Mouse (Mus musculus): ENCODE measurements around the gene Ap1m2. TPM values are rescaled to one million over a fixed set of nuclear protein-coding genes. Genes with fewer than 3 reads are reported as not detected.
"Not testable (repeated sequence)": the region's sequence is repeated elsewhere in the genome, so short reads cannot be mapped to it uniquely, and the experiment has no call there.

Gene Ap1m2
- polyA plus RNA-seq, 1 experiment: 1.6 TPM

DNA sequence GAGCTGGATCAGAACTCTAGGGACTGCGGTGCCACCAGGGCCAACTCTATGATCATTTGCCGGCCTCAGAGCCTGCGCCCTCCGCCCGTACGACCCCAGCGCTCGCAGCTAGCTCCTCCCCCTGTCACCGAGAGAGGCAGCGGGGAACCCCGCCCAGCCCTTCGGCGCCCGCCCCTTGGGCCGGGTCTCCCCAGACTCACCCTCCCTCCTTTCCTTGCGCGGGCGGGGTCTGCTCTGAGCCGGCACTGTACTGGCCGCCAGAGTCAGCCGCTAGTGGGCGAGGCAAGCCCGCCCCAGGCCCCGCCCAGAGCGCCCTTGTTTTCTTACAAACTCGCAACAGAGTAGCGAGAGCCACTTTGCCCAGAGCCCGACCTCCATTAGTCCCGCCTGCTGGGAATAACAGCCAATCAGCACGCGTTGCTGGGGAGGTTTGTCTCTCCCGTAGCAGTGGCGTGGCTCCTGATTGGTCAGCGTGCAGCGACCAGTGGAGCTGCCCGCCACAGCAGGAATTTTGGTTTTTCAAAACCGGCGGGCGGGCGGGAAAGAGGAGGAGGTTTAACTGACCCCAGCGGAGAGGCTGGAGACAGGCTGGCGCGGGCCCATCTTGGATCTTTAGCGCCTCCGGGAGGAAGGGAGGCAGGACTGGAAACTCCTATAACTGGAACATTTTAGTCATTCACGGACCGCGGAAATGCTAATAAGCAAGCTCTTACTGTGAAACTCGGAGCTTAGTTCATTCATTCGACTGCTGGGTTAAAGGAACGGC, 20.9 kb downstream of the Ap1m2 start, which contains the start of gene Cdkn2d:
Gene Cdkn2d, minus strand, starts transcription at position 386 of the 766 bp plus-strand sequence.
- DNase-seq (ENCODE audit: extremely low spot score in 1 of 2, low spot score in 1 of 2): peak; percentile 99 to 100

DNA sequence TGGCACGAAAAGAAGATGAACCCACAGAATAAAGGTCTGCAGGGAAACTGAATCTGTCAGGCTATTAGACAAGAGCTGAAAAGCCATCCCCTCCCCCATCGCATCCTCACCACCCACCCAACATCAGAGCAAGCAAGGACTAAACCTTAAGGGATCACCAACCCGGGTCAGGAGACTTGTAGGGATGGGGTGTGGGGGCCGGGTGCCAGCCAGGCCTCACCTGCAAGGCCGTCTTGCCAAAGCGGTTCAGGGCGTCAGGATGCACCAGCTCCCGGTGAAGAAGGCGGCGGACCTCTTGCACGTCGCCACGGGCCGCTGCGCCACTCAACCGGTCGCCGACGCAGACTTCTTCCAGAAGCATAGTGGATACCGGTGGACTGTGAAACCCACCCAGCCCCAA, 21.5 kb downstream of the Ap1m2 start:
- DNase-seq (ENCODE audit: extremely low spot score in 1 of 2, low spot score in 1 of 2): no peak

GRCm38 (mm10) chr9:21289337-21289671, 22.8 kb downstream of the Ap1m2 start:
- no peak for DNase-seq (ENCODE audit: extremely low spot score in 1 of 2, low spot score in 1 of 2)

GRCm38 (mm10) chr9:21288404-21289336, 23.5 kb downstream of the Ap1m2 start:
- no peak for DNase-seq (ENCODE audit: extremely low spot score in 1 of 2, low spot score in 1 of 2)

DNA sequence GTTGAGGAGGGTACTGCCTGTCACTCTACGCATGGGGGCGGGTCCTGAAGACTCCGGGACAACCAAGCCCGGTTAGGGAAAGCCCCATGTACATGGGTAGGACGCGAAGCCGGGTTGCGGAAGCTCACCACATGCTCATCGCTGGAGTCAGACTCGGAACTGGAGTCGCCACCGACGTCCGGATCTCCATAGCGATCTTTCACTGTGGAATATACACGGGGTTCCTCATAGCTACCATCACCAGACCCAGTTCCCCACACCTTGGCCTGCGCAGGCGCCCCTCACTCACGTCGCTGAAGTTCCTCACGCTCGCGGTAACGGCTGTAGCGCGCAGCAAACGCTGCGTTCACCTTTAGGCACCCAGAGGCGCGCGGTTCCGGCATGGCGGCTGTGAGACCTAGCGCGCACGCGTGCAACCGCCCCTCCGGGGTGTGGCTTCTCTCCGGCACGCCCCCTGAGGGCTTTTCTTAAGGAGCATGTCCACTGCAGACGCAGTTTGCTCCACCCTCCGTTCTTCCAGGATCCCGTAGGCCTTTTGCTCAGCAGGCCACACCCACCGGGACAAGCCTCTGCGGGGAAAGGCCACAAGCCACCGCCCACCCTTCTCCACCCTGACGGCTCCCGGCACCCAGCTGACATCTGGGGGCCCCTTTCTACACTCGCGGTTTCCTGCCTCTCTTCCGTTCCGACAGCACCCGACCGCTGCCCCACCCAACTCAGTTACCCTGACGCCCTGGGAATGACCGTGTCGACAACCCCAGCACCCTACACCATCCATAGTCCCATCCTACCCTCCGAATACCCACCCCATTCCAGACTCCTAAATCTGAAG, 24.4 kb downstream of the Ap1m2 start, which contains the start of gene Kri1:
Gene Kri1, minus strand, starts transcription at position 399 of the 832 bp plus-strand sequence.
- peak; percentile 96 to 98 for DNase-seq (ENCODE audit: extremely low spot score in 1 of 2, low spot score in 1 of 2)

- no peak for DNase-seq (ENCODE audit: extremely low spot score in 1 of 2, low spot score in 1 of 2)
Observed at GRCm38 (mm10) chr9:21286753-21287152, 25.4 kb downstream of the Ap1m2 start.

GRCm38 (mm10) chr9:21283994-21284393, 28.1 kb downstream of the Ap1m2 start:
- no peak for DNase-seq (ENCODE audit: extremely low spot score in 1 of 2, low spot score in 1 of 2)

DNA sequence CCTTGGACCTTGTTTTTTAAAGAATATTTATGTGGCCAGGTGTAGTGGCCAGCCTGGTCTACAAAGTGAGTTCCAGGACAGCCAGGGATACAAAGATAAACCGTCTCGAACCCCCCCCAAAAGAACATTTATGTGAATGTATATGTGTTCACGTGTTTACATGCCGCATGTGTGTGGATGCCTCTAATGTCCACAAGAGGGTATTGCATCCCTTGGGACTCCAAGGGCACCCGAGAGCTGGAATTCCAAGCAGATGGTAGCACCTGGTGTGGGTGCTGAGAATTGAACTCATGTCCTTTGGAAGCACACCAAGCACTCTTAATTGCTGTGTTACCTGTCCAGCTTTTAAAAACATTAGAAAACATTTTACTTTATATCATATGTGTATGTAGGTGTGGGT, 28.5 kb downstream of the Ap1m2 start:
- DNase-seq (ENCODE audit: extremely low spot score in 1 of 2, low spot score in 1 of 2): no peak

DNA sequence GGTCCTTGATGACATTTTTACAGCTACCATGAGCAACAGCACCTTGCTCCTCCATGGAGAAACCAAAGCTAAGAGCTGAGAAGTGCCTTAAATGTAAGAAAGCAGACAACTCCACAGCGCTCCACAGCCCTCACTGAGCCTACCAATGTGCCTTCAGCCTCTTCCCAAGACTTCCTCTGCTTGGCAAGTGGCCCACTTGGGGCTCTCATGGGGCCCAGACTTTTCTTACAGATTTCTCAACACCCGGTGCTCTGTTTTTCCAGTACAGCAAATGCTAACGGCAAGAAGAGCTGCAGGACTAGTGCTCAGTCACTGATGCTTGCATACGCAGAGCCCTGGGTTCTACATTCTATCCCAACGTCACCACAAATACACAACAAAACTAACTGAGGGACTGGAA, 34.4 kb downstream of the Ap1m2 start:
- DNase-seq (ENCODE audit: extremely low spot score in 1 of 2, low spot score in 1 of 2): no peak

GRCm38 (mm10) chr9:21276307-21276706, 35.8 kb downstream of the Ap1m2 start:
- no peak for DNase-seq (ENCODE audit: extremely low spot score in 1 of 2, low spot score in 1 of 2)

DNA sequence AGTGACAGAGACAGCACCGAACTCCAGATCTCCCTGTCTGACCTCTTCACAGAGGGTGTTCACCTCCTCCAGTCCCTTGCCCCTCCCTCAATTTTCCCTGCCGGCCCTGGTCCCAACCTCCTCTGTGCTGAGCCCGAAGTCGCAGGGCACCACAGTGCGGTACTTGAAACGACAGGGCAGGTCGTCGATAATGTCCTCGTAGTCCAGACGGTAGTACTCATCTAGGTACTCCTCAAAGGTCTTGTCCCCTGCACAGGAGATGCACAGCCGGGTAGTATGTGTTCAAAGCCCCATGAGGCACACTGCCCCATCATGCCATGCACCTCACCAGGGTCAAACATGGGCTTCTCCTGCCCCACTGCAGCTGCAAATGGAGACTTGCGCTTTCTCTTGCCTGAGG, 36.4 kb downstream of the Ap1m2 start:
- no peak for DNase-seq (ENCODE audit: extremely low spot score in 1 of 2, low spot score in 1 of 2)

DNA sequence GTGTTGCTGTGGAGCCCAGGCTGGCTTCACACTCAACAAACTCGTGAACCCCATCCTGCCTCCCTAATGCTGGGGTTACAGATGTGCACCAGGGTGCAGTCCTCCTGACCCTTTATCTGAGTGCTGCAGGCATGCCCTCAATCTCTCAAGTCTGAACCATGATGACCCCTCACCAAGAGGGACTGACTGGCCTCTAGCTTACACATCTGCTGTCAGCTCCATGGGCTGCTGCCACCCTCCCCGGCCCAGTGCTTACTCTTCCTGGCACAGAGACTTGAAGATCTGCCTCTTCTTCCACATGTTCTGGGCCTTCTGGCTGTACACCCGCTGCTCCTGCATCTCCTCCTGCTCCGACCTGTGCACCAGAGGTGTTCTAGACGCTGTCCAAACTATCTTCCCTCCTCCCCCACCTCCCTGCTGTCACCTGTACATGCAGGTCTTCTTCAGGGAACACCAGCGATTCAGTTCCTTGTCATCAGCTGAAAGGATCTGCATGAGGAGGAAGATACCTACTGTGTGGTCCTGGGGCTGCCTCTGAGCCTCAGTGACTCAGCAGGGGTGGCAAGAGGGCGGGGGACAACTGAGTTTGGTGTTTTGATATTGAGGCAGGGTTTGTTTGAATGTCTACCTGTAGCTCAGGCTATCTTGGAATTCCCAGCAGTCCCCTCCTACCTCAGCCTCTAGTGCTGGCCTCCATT, 37.0 kb downstream of the Ap1m2 start:
- no peak for DNase-seq (ENCODE audit: extremely low spot score in 1 of 2, low spot score in 1 of 2)

- no peak for DNase-seq (ENCODE audit: extremely low spot score in 1 of 2, low spot score in 1 of 2)
Observed at GRCm38 (mm10) chr9:21274336-21274735, 37.8 kb downstream of the Ap1m2 start.

- no peak for DNase-seq (ENCODE audit: extremely low spot score in 1 of 2, low spot score in 1 of 2)
Observed at GRCm38 (mm10) chr9:21273520-21274228, 38.5 kb downstream of the Ap1m2 start.

DNA sequence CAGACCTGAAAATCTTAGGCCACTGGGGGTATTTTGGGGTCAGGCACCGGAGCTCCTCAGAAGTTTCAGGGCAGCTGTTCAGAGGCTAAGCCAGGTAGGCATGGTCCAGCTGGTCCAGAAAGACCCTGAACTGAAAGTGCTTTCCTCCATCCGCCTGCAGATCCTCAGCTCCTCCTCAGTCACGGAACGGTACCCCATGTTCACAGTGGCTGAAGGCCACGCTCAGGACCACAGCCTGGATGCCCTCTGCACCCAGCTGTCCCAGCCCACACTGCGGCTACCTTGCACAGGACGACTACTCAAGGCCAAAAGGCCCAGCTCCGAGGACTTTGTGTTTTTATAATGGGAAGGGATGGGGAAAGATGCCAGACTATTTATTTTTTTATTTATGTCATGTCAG, 39.0 kb downstream of the Ap1m2 start:
- no peak for DNase-seq (ENCODE audit: extremely low spot score in 1 of 2, low spot score in 1 of 2)

- DNase-seq (ENCODE audit: extremely low spot score in 1 of 2, low spot score in 1 of 2): no peak
Observed at GRCm38 (mm10) chr9:21272391-21272790, 39.7 kb downstream of the Ap1m2 start.

DNA sequence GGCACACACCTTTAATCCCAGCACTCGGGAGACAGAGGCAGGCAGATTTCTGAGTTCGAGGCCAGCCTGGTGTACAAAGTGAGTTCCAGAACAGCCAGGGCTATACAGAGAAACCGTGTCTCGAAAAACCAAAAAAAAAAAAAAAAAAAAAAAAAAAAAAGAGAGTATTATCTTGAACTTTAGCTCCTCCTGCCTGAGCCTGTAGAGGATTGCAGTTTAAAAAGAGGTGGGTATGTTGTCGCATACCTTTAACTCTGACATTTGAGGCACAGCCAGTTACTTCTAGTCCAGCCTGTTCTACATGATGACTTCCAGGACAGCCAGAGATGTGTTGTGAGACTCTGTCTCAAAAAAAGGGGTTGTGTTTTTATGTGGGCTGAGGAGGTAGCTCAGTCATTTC, 42.5 kb downstream of the Ap1m2 start:
- not testable (repeated sequence) for DNase-seq (ENCODE audit: extremely low spot score in 1 of 2, low spot score in 1 of 2)

DNA sequence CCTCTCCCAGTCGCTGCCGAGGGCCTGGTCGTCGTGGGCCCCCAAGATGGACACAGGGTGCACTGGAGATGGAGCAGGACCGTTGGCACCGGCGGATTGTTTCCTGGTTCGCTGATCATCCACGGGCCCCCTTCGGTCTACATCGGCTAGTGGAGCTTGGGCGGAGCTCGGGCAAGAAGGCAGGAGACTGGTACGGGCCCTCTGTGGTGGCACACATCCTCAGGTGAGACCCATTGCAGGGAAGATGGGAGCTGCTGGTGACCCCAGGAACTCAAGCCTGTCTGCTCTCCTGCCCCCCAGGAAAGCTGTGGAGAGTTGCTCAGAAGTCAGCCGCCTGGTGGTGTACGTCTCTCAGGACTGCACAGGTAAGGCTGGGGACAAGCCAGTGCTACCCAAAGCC, 43.8 kb downstream of the Ap1m2 start:
- peak in 1 of 2 experiments; percentile 1 for DNase-seq (ENCODE audit: extremely low spot score in 1 of 2, low spot score in 1 of 2)

- DNase-seq (ENCODE audit: extremely low spot score in 1 of 2, low spot score in 1 of 2): no peak
Observed at GRCm38 (mm10) chr9:21266889-21267288, 45.2 kb downstream of the Ap1m2 start.
